9 mouse cellular contexts compared by ENCODE assay signal in the genomic region with DNA sequence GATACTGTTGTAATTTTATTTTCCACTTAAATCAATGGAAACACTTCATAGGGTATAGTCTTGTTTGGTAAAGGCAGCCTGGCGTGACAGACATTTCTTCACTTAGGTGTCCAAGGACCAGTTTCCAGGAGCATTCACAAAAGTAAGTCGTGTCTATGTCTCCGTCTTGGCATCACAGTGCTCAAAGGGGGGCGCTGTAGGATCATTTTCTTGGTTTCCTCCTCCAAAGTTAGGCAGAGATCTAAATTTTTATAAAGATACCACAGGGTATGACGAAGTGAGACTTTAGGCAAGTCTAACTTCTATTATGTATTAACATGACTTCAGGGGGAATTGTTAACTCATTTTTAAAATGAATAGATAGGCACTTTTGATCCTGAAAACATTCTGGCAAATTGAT.
DNase-seq lines count a peak whose midpoint lies in the region; ATAC-seq and TF ChIP-seq lines count a peak whose summit lies in the region.
"Had no signal": no experiment of that assay in that cellular context is flagged by ENCODE, and none has a peak within 500 bp of the region (broad histone marks: within the 10 kb centered on the region; RNA-seq: fewer than 3 reads in every experiment).

No protein-coding gene starts in this region.

- H3K4me2 ChIP-seq in liver, embryonic 11.5 days, result no peak overlapping the region
- H3K4me2 ChIP-seq in heart, postnatal 0 days (ENCODE audit: low read depth, low read length), result no peak overlapping the region
- H3K4me2 ChIP-seq: liver, embryonic 13.5 days had no signal

- no peaks in the 10 kb centered on the region for H3K36me3 ChIP-seq in liver, adult 2 months (ENCODE audit: control insufficient read depth, insufficient read depth, low read length)
- no peaks in the 10 kb centered on the region for H3K36me3 ChIP-seq in liver, embryonic 11.5 days (ENCODE audit: control insufficient read depth, insufficient read depth, low read length)
- H3K36me3 ChIP-seq in heart, postnatal 0 days (replicated peaks; ENCODE audit: control insufficient read depth, insufficient read depth, low read length), result no peaks in the 10 kb centered on the region
- H3K36me3 ChIP-seq: liver, embryonic 13.5 days had no signal

- no peaks in the 10 kb centered on the region for H3K4me1 ChIP-seq in liver, adult 2 months (ENCODE audit: control insufficient read depth, insufficient read depth, low read length)
- H3K4me1 ChIP-seq in liver, embryonic 11.5 days (replicated peaks; ENCODE audit: control insufficient read depth, insufficient read depth, low read length), result no peaks in the 10 kb centered on the region
- no peaks in the 10 kb centered on the region for H3K4me1 ChIP-seq in heart, postnatal 0 days (ENCODE audit: control insufficient read depth, insufficient read depth)
- H3K4me1 ChIP-seq: liver, embryonic 13.5 days had no signal

- TF ChIP-seq EP300 in heart, postnatal 0 days (IDR thresholded peaks at IDR 0.05; ENCODE audit: low read depth), result no peak

- no peak overlapping the region for H3K4me3 ChIP-seq in liver, adult 2 months (ENCODE audit: insufficient read depth, low read depth, low read length)
- no peak overlapping the region for H3K4me3 ChIP-seq in liver, embryonic 11.5 days (ENCODE audit: low read depth, low read length)
- H3K4me3 ChIP-seq in heart, postnatal 0 days (ENCODE audit: low read depth, low read length), result no peak overlapping the region
- H3K4me3 ChIP-seq: liver, embryonic 13.5 days had no signal

- no peaks in the 10 kb centered on the region for H3K79me2 ChIP-seq in liver, adult 2 months (ENCODE audit: control insufficient read depth, insufficient read depth, low read length)

- intact Hi-C loops in left cerebral cortex, postnatal 4 days (cut with DNase I), result no loop called here

- no peaks in the 10 kb centered on the region for H3K27me3 ChIP-seq in liver, adult 2 months (ENCODE audit: control insufficient read depth, insufficient read depth, low read length)
- H3K27me3 ChIP-seq in liver, embryonic 11.5 days (replicated peaks; ENCODE audit: control insufficient read depth, insufficient read depth, low read length), result no peaks in the 10 kb centered on the region
- no peaks in the 10 kb centered on the region for H3K27me3 ChIP-seq in heart, postnatal 0 days (ENCODE audit: control insufficient read depth, insufficient read depth, low read length)
- H3K27me3 ChIP-seq: liver, embryonic 13.5 days had no signal

- TF ChIP-seq POLR2A in liver, adult 2 months (IDR thresholded peaks at IDR 0.05; ENCODE audit: extremely low read depth, insufficient read depth, low read length), result no peak

- H3K27ac ChIP-seq in liver, adult 2 months (replicated peaks; ENCODE audit: insufficient read depth, low read depth, low read length), result no peak overlapping the region
- H3K27ac ChIP-seq in liver, embryonic 11.5 days (ENCODE audit: low read depth, low read length), result no peak overlapping the region
- no peak overlapping the region for H3K27ac ChIP-seq in heart, postnatal 0 days (ENCODE audit: low read depth)
- H3K27ac ChIP-seq: liver, embryonic 13.5 days had no signal

- TF ChIP-seq CTCF in liver, adult 2 months (IDR thresholded peaks at IDR 0.05; ENCODE audit: low read depth, low read length), result no peak
- peak; percentile 47 for TF ChIP-seq CTCF in heart, postnatal 0 days (IDR thresholded peaks at IDR 0.05; ENCODE audit: low read depth)

- no peaks in the 10 kb centered on the region for H3K9me3 ChIP-seq in liver, embryonic 11.5 days (ENCODE audit: control insufficient read depth, low read length)
- H3K9me3 ChIP-seq in heart, postnatal 0 days (replicated peaks; ENCODE audit: control insufficient read depth, low read length), result no peaks in the 10 kb centered on the region
- H3K9me3 ChIP-seq: liver, embryonic 13.5 days had no signal

- ATAC-seq in cerebellum, adult (ENCODE audit: insufficient number of reproducible peaks, low FRiP score, low TSS enrichment), result no peak
- no peak for ATAC-seq in liver, embryonic 11.5 days (replicated peaks; ENCODE audit: low FRiP score)
- ATAC-seq in heart, postnatal 0 days (ENCODE audit: insufficient read depth, low read depth), result no peak

- WGBS in liver, adult 2 months, result 31% methylated on average over 5 of the region's 5 CpGs
- 40% methylated on average over 5 of the region's 5 CpGs for WGBS in liver, embryonic 11.5 days
- 42% methylated on average over 5 of the region's 5 CpGs for WGBS in heart, postnatal 0 days

- DNase-seq in cerebellum, adult 9-10 months, result peak; percentile 8
- DNase-seq in liver, adult 2 months (ENCODE audit: extremely low read depth, low read depth, low spot score), result peak; percentile 19
- DNase-seq in liver, embryonic 11.5 days (ENCODE audit: low spot score), result no peak
- peak; percentile 71 for DNase-seq in adrenal gland, postnatal 25 days
- DNase-seq in heart, postnatal 0 days (ENCODE audit: low spot score), result no peak
- DNase-seq in left cerebral cortex, postnatal 4 days, result peak; percentile 60
- DNase-seq in thymus, postnatal 4 days, result peak; percentile 68
- DNase-seq: liver, embryonic 13.5 days had no signal

- H3K9ac ChIP-seq in liver, adult 2 months (ENCODE audit: low read depth, low read length), result no peak overlapping the region
- no peak overlapping the region for H3K9ac ChIP-seq in liver, embryonic 11.5 days (ENCODE audit: low read depth, low read length)
- no peak overlapping the region for H3K9ac ChIP-seq in heart, postnatal 0 days (replicated peaks; ENCODE audit: low read depth, low read length)
- H3K9ac ChIP-seq: liver, embryonic 13.5 days had no signal

Comparison
In these comparisons a context has a peak if more than half of its experiments do, and no peak if none do; other contexts are left out.
1. DNase-seq: peak in cerebellum, adult 9-10 months (single experiment), liver, adult 2 months (single experiment), adrenal gland, postnatal 25 days (single experiment), left cerebral cortex, postnatal 4 days (single experiment) and thymus, postnatal 4 days (single experiment); none in liver, embryonic 11.5 days (single experiment) and heart, postnatal 0 days (single experiment).